Mouse (Mus musculus) embryonic facial prominence, embryonic 15.5 days (tissue): ENCODE results near the gene Pclo. TPM values are rescaled to one million over a fixed set of nuclear protein-coding genes. Genes with fewer than 3 reads are reported as not detected.
A peak's percentile ranks its signal among the peaks of the same experiment; 100 is the strongest.
"Not testable (repeated sequence)": the region's sequence is repeated elsewhere in the genome, so short reads cannot be mapped to it uniquely, and the experiment has no call there.

Source experiments
- ATAC-seq: fragments of 200-750 bp; cut with Nextera tagmentation; 2 replicates; pipeline ENCODE4 v1.8.0; 2017; ENCODE audit warnings: low read depth, moderate TSS enrichment; ENCODE audit not compliant: insufficient number of reproducible peaks, low FRiP score, low TSS enrichment
- H3K27ac ChIP-seq: fragments of 300-500 bp; sonication (generic); replicated peaks from 2 replicates; pipeline ENCODE4 v1.5.1; 2015; ENCODE audit warnings: mild to moderate bottlenecking, inconsistent platforms
- H3K27me3 ChIP-seq: fragments of 300-500 bp; sonication (generic); 2 replicates; pipeline ENCODE4 v1.6.1; 2015; ENCODE audit warnings: inconsistent platforms
- H3K36me3 ChIP-seq: fragments of 300-500 bp; sonication (generic); 2 replicates; pipeline ENCODE4 v1.6.1; 2015; ENCODE audit warnings: mild to moderate bottlenecking, inconsistent platforms
- H3K4me1 ChIP-seq: fragments of 300-500 bp; sonication (generic); 2 replicates; pipeline ENCODE4 v1.6.1; 2015; ENCODE audit warnings: inconsistent platforms
- H3K4me2 ChIP-seq: fragments of 300-500 bp; sonication (generic); replicated peaks from 2 replicates; pipeline ENCODE4 v1.6.1; 2015; ENCODE audit warnings: mild to moderate bottlenecking, inconsistent platforms
- H3K4me3 ChIP-seq: fragments of 300-500 bp; sonication (generic); replicated peaks from 2 replicates; pipeline ENCODE4 v1.5.1; 2015; ENCODE audit warnings: mild to moderate bottlenecking, inconsistent platforms
- H3K9ac ChIP-seq: fragments of 300-500 bp; sonication (generic); 2 replicates; pipeline ENCODE4 v1.6.1; 2015; ENCODE audit warnings: inconsistent platforms
- H3K9me3 ChIP-seq: fragments of 300-500 bp; sonication (generic); replicated peaks from 2 replicates; pipeline ENCODE4 v1.6.1; 2016; ENCODE audit warnings: inconsistent platforms
- WGBS: fragments of 180-500 bp; shearing (Covaris S2); methylation state at CpG from one replicate; pipeline ENCODE4 v1.1.7; 2015; 5-methylcytosine and 5-hydroxymethylcytosine counted together
- polyA plus RNA-seq: library from polyadenylated mRNA; unstranded; fragments of >200 nt; fragmentation: Nextera tagmentation; extraction: Ambion mirVana; gene quantifications from 2 replicates; pipeline ENCODE4 v1.2.1, GENCODE M21; 2015

Pclo gene
- polyA plus RNA-seq = 0.85 and 1.1 TPM in 2 replicates

- peak within 1 kb of the TSS; percentile 71 for H3K27ac ChIP-seq
These were observed at the start of gene Pclo for GRCm38 (mm10) chr5:14514631-14515523. Gene Pclo (plus strand): TSS chr5:14514918.

GRCm38 (mm10) chr5:14494431-14494830 lies 20.3 kb upstream of the Pclo start:
- not testable (repeated sequence) for H3K27me3 ChIP-seq, H3K4me2 ChIP-seq, H3K4me3 ChIP-seq, H3K4me1 ChIP-seq, ATAC-seq, H3K36me3 ChIP-seq, H3K27ac ChIP-seq, H3K9ac ChIP-seq, H3K9me3 ChIP-seq
- 58% methylated on average over 2 of the region's 2 CpGs for WGBS

More at GRCm38 (mm10) chr5:14514631-14515523, at the start of gene Pclo:
- Histone ChIP-seq H3K4me1 (peaks cover 5% of the 10 kb centered on the region; the same call in 1 of the 2 replicates), H3K4me2 (peak within 1 kb of the TSS; percentile 92), H3K9ac (peak within 1 kb of the TSS; percentile 18; the same call in 1 of the 2 replicates), H3K36me3 (no peaks in the 10 kb centered on the region), H3K9me3 (no peaks in the 10 kb centered on the region), H3K27me3 (no peaks in the 10 kb centered on the region), H3K4me3 (peak within 1 kb of the TSS; percentile 68)
- ATAC-seq = peak; percentile 97
- under 1% methylated on average over 89 of the region's 89 CpGs for WGBS

GRCm38 (mm10) chr5:14508522-14508921 lies 6.2 kb upstream of the Pclo start:
- Histone ChIP-seq H3K27ac (no peak overlapping the region), H3K36me3 (no peaks in the 10 kb centered on the region), H3K9me3 (no peaks in the 10 kb centered on the region), H3K4me2 (no peak overlapping the region), H3K9ac (no peak overlapping the region), H3K4me1 (no peaks in the 10 kb centered on the region), H3K27me3 (no peaks in the 10 kb centered on the region), H3K4me3 (no peak overlapping the region)
- WGBS = 70% methylated on average over 1 of the region's 1 CpGs
- ATAC-seq = no peak

GRCm38 (mm10) chr5:14509621-14510020 lies 5.1 kb upstream of the Pclo start:
- Histone ChIP-seq H3K4me1 (no peaks in the 10 kb centered on the region), H3K4me2 (no peak overlapping the region), H3K36me3 (no peaks in the 10 kb centered on the region), H3K4me3 (no peak overlapping the region), H3K9me3 (no peaks in the 10 kb centered on the region), H3K9ac (no peak overlapping the region), H3K27me3 (no peaks in the 10 kb centered on the region), H3K27ac (no peak overlapping the region)
- no peak for ATAC-seq
- 63% methylated on average over 1 of the region's 1 CpGs for WGBS

- H3K4me3 ChIP-seq = no peak overlapping the region
- 74% methylated on average over 4 of the region's 4 CpGs for WGBS
- H3K4me1 ChIP-seq = peaks cover 5% of the 10 kb centered on the region; the same call in 1 of the 2 replicates
- no peaks in the 10 kb centered on the region for H3K36me3 ChIP-seq
- no peak overlapping the region for H3K9ac ChIP-seq
- no peaks in the 10 kb centered on the region for H3K27me3 ChIP-seq
- H3K4me2 ChIP-seq = no peak overlapping the region
- no peaks in the 10 kb centered on the region for H3K9me3 ChIP-seq
- no peak for ATAC-seq
- H3K27ac ChIP-seq = no peak overlapping the region
These were observed 3.6 kb downstream of the Pclo start for GRCm38 (mm10) chr5:14518131-14518832.

GRCm38 (mm10) chr5:14522006-14522405 lies 7.3 kb downstream of the Pclo start:
- Histone ChIP-seq H3K4me2 (no peak overlapping the region), H3K36me3 (no peaks in the 10 kb centered on the region), H3K4me3 (no peak overlapping the region), H3K4me1 (no peaks in the 10 kb centered on the region), H3K9ac (no peak overlapping the region), H3K27ac (no peak overlapping the region), H3K9me3 (no peaks in the 10 kb centered on the region), H3K27me3 (no peaks in the 10 kb centered on the region)
- ATAC-seq = no peak
- WGBS = 81% methylated on average over 4 of the region's 4 CpGs

- H3K4me1 ChIP-seq = no peaks in the 10 kb centered on the region
- H3K9ac ChIP-seq = no peak overlapping the region
- H3K27ac ChIP-seq = no peak overlapping the region
- no peaks in the 10 kb centered on the region for H3K27me3 ChIP-seq
- H3K4me2 ChIP-seq = no peak overlapping the region
- no peak overlapping the region for H3K4me3 ChIP-seq
- no peaks in the 10 kb centered on the region for H3K9me3 ChIP-seq
- no peaks in the 10 kb centered on the region for H3K36me3 ChIP-seq
- ATAC-seq = no peak
These were observed 11.3 kb downstream of the Pclo start for GRCm38 (mm10) chr5:14526038-14526437.

GRCm38 (mm10) chr5:14527796-14528195 lies 13.1 kb downstream of the Pclo start:
- WGBS = 46% methylated on average over 1 of the region's 1 CpGs
- Histone ChIP-seq H3K9ac (no peak overlapping the region), H3K4me1 (no peaks in the 10 kb centered on the region), H3K9me3 (no peaks in the 10 kb centered on the region), H3K4me2 (no peak overlapping the region), H3K27ac (no peak overlapping the region), H3K4me3 (no peak overlapping the region), H3K36me3 (no peaks in the 10 kb centered on the region), H3K27me3 (no peaks in the 10 kb centered on the region)
- ATAC-seq = no peak

- H3K4me3 ChIP-seq = no peak overlapping the region
- no peaks in the 10 kb centered on the region for H3K27me3 ChIP-seq
- WGBS = 90% methylated on average over 2 of the region's 2 CpGs
- H3K27ac ChIP-seq = no peak overlapping the region
- no peak for ATAC-seq
- H3K36me3 ChIP-seq = no peaks in the 10 kb centered on the region
- no peak overlapping the region for H3K9ac ChIP-seq
- no peaks in the 10 kb centered on the region for H3K4me1 ChIP-seq
- H3K4me2 ChIP-seq = no peak overlapping the region
- no peaks in the 10 kb centered on the region for H3K9me3 ChIP-seq
These were observed 17.2 kb downstream of the Pclo start for GRCm38 (mm10) chr5:14531906-14532305.

GRCm38 (mm10) chr5:14539346-14539745 lies 24.6 kb downstream of the Pclo start:
- 80% methylated on average over 6 of the region's 6 CpGs for WGBS
- no peak overlapping the region for H3K4me2 ChIP-seq

GRCm38 (mm10) chr5:14539961-14540627 lies 25.4 kb downstream of the Pclo start:
- Histone ChIP-seq H3K27ac (no peak overlapping the region), H3K36me3 (no peaks in the 10 kb centered on the region), H3K4me3 (no peak overlapping the region), H3K9me3 (no peaks in the 10 kb centered on the region), H3K9ac (no peak overlapping the region), H3K4me1 (no peaks in the 10 kb centered on the region), H3K4me2 (no peak overlapping the region), H3K27me3 (no peaks in the 10 kb centered on the region)
- peak; percentile 65 for ATAC-seq
- WGBS = 77% methylated on average over 13 of the region's 13 CpGs

More at GRCm38 (mm10) chr5:14539346-14539745, 24.6 kb downstream of the Pclo start:
- ATAC-seq = no peak
- H3K9ac ChIP-seq = no peak overlapping the region
- H3K27me3 ChIP-seq = no peaks in the 10 kb centered on the region
- no peaks in the 10 kb centered on the region for H3K9me3 ChIP-seq
- H3K27ac ChIP-seq = no peak overlapping the region
- no peak overlapping the region for H3K4me3 ChIP-seq
- no peaks in the 10 kb centered on the region for H3K4me1 ChIP-seq
- H3K36me3 ChIP-seq = no peaks in the 10 kb centered on the region
